Mouse (Mus musculus) c-Kit-negative CD71-positive TER-119-positive erythroid progenitor cells, embryonic 14.5 days (primary cell): ENCODE measurements at regions not wholly inside any gene's neighbourhood (a gene's known extent, or its start where the extent isn't known, plus 50 kb on each side); places are given as distances from the start of the nearest gene placed in this dataset.
"Not testable (repeated sequence)": the region's sequence is repeated elsewhere in the genome, so short reads cannot be mapped to it uniquely, and the experiment has no call there.

ENCODE experiments used
- DNase-seq: peaks from one replicate; pipeline ENCODE4 v3.0.0-alpha.2; 2013; ENCODE audit warnings: low read depth, low spot score

- DNase-seq: no peak
These were observed 313.1 kb upstream of the Cdh5 start for GRCm38 (mm10) chr8:103788308-103788707.

GRCm38 (mm10) chr8:103793331-103793730 lies 308.1 kb upstream of the Cdh5 start:
- DNase-seq: no peak

- not testable (repeated sequence) for DNase-seq
These were observed 302.8 kb upstream of the Cdh5 start for GRCm38 (mm10) chr8:103798630-103799029.

GRCm38 (mm10) chr8:103808171-103808570 lies 293.3 kb upstream of the Cdh5 start:
- DNase-seq: no peak

GRCm38 (mm10) chr8:103808580-103808979 lies 292.8 kb upstream of the Cdh5 start:
- no peak for DNase-seq

GRCm38 (mm10) chr8:103809140-103809539 lies 292.3 kb upstream of the Cdh5 start:
- DNase-seq: no peak

- DNase-seq: no peak
These were observed 287.4 kb upstream of the Cdh5 start for GRCm38 (mm10) chr8:103813954-103814591.

- no peak for DNase-seq
These were observed 285.1 kb upstream of the Cdh5 start for GRCm38 (mm10) chr8:103816101-103816894.

GRCm38 (mm10) chr8:103823541-103823940 lies 277.9 kb upstream of the Cdh5 start:
- no peak for DNase-seq

- no peak for DNase-seq
These were observed 276.7 kb upstream of the Cdh5 start for GRCm38 (mm10) chr8:103824747-103825146.

GRCm38 (mm10) chr8:103825289-103825688 lies 276.1 kb upstream of the Cdh5 start:
- DNase-seq: no peak

- DNase-seq: no peak
These were observed 271.0 kb upstream of the Cdh5 start for GRCm38 (mm10) chr8:103830416-103830815.

- no peak for DNase-seq
These were observed 261.4 kb upstream of the Cdh5 start for GRCm38 (mm10) chr8:103839990-103840389.

GRCm38 (mm10) chr8:103845964-103846363 lies 255.5 kb upstream of the Cdh5 start:
- no peak for DNase-seq

- no peak for DNase-seq
These were observed 254.9 kb upstream of the Cdh5 start for GRCm38 (mm10) chr8:103846382-103846976.

- DNase-seq: no peak
These were observed 251.6 kb upstream of the Cdh5 start for GRCm38 (mm10) chr8:103849785-103850184.

GRCm38 (mm10) chr8:103851286-103851685 lies 250.1 kb upstream of the Cdh5 start:
- no peak for DNase-seq

GRCm38 (mm10) chr8:103853048-103853447 lies 248.4 kb upstream of the Cdh5 start:
- DNase-seq: no peak

GRCm38 (mm10) chr8:103855291-103855690 lies 246.1 kb upstream of the Cdh5 start:
- no peak for DNase-seq

GRCm38 (mm10) chr8:103859130-103859529 lies 242.3 kb upstream of the Cdh5 start:
- DNase-seq: no peak

- DNase-seq: no peak
These were observed 227.6 kb upstream of the Cdh5 start for GRCm38 (mm10) chr8:103873598-103874502.

- no peak for DNase-seq
These were observed 226.9 kb upstream of the Cdh5 start for GRCm38 (mm10) chr8:103874506-103874905.
